Mouse (Mus musculus) limb, embryonic 12.5 days (tissue): ENCODE data around the gene Mgat5b. TPM values are rescaled to one million over a fixed set of nuclear protein-coding genes. Genes with fewer than 3 reads are reported as not detected.

Experiments used
- ATAC-seq: fragments of 200-750 bp; cut with Nextera tagmentation; 2 replicates; pipeline ENCODE4 v1.8.0; 2017; ENCODE audit warnings: low read depth, moderate TSS enrichment; ENCODE audit not compliant: insufficient number of reproducible peaks, insufficient read depth, low FRiP score, low TSS enrichment
- H3K27ac ChIP-seq: fragments of 300-500 bp; sonication (generic); 2 replicates; pipeline ENCODE4 v1.5.1; 2016; ENCODE audit warnings: mild to moderate bottlenecking, moderate library complexity
- H3K27me3 ChIP-seq: fragments of 300-500 bp; sonication (generic); 2 replicates; pipeline ENCODE4 v1.6.1; 2016; ENCODE audit warnings: mild to moderate bottlenecking, moderate library complexity
- H3K36me3 ChIP-seq: fragments of 300-500 bp; sonication (generic); 2 replicates; pipeline ENCODE4 v1.6.1; 2016; ENCODE audit warnings: mild to moderate bottlenecking, moderate library complexity
- H3K4me1 ChIP-seq: fragments of 300-500 bp; sonication (generic); replicated peaks from 2 replicates; pipeline ENCODE4 v1.6.1; 2016
- H3K4me2 ChIP-seq: fragments of 300-500 bp; sonication (generic); 2 replicates; pipeline ENCODE4 v1.6.1; 2016; ENCODE audit warnings: mild to moderate bottlenecking, moderate library complexity
- H3K4me3 ChIP-seq: fragments of 300-500 bp; sonication (generic); replicated peaks from 2 replicates; pipeline ENCODE4 v1.5.1; 2016; ENCODE audit warnings: mild to moderate bottlenecking
- H3K9ac ChIP-seq: fragments of 300-500 bp; sonication (generic); replicated peaks from 2 replicates; pipeline ENCODE4 v1.6.1; 2016; ENCODE audit warnings: mild to moderate bottlenecking, moderate library complexity
- H3K9me3 ChIP-seq: fragments of 300-500 bp; sonication (generic); 2 replicates; pipeline ENCODE4 v1.6.1; 2016; ENCODE audit warnings: mild to moderate bottlenecking, moderate library complexity
- WGBS: fragments of 180-500 bp; shearing (Covaris S2); methylation state at CpG from one replicate; pipeline ENCODE4 v1.1.7; 2016; 5-methylcytosine and 5-hydroxymethylcytosine counted together
- polyA plus RNA-seq: library from polyadenylated mRNA; unstranded; fragments of >200 nt; fragmentation: Nextera tagmentation; extraction: Ambion mirVana; gene quantifications from 2 replicates; pipeline ENCODE4 v1.2.1, GENCODE M21; 2016

Mgat5b gene
- polyA plus RNA-seq, 1 experiment from 2014 or later, result 2.0 TPM

- 0 out of 2 replicates have a peak, but pooled peaks cover 6% of the 10 kb centered on the region for H3K4me1 ChIP-seq
- peaks cover 5% of the 10 kb centered on the region; the same call in 1 of the 2 replicates for H3K27me3 ChIP-seq
- H3K36me3 ChIP-seq, result no peaks in the 10 kb centered on the region
- H3K9ac ChIP-seq, result no peak overlapping the region
- 88% methylated on average over 7 of the region's 7 CpGs for WGBS
- H3K4me3 ChIP-seq, result no peak overlapping the region
- H3K4me2 ChIP-seq, result no peak overlapping the region
- H3K9me3 ChIP-seq, result no peaks in the 10 kb centered on the region
- H3K27ac ChIP-seq, result no peak overlapping the region
- no peak for ATAC-seq
Observed at GRCm38 (mm10) chr11:116974341-116974740, 55.7 kb downstream of the Mgat5b start.

GRCm38 (mm10) chr11:116980313-116980712, 61.6 kb downstream of the Mgat5b start:
- WGBS, result 23% methylated on average over 5 of the region's 5 CpGs
- H3K4me2 ChIP-seq, result peak overlapping the region; percentile 8; the same call in 1 of the 2 replicates
- no peaks in the 10 kb centered on the region for H3K9me3 ChIP-seq
- peaks cover 19% of the 10 kb centered on the region for H3K4me1 ChIP-seq
- H3K36me3 ChIP-seq, result no peaks in the 10 kb centered on the region
- H3K27ac ChIP-seq, result peak overlapping the region; percentile 59
- no peak overlapping the region for H3K9ac ChIP-seq
- no peak overlapping the region for H3K4me3 ChIP-seq
- H3K27me3 ChIP-seq, result no peaks in the 10 kb centered on the region
- peak; percentile 56 for ATAC-seq

DNA sequence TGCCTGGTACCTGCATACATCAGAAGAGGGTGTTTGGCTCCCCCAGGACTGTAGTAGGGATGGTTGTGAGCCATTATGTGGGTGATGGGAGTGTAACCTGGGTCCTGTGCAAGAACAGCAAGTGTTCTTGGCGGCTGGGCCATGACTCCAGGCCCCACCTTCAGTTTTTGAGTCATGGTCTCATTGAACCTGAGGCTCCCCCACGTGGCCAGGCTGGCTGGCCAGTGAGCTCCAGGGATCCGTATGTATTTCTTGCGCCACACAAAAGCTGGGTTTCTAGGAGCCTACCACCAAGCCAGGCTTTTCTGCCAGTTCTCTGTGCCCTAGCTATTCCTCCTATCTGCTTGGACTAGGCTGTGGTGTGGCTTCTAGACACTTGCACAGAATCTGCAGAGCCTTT, 63.9 kb downstream of the Mgat5b start:
- Histone ChIP-seq H3K36me3 (no peaks in the 10 kb centered on the region), H3K4me2 (no peak overlapping the region), H3K9ac (no peak overlapping the region), H3K9me3 (no peaks in the 10 kb centered on the region), H3K27me3 (0 out of 2 replicates have a peak, but pooled peaks cover 4% of the 10 kb centered on the region), H3K4me3 (no peak overlapping the region), H3K4me1 (peaks cover 19% of the 10 kb centered on the region), H3K27ac (no peak overlapping the region)
- no peak for ATAC-seq
- WGBS, result 56% methylated on average over 4 of the region's 4 CpGs

DNA sequence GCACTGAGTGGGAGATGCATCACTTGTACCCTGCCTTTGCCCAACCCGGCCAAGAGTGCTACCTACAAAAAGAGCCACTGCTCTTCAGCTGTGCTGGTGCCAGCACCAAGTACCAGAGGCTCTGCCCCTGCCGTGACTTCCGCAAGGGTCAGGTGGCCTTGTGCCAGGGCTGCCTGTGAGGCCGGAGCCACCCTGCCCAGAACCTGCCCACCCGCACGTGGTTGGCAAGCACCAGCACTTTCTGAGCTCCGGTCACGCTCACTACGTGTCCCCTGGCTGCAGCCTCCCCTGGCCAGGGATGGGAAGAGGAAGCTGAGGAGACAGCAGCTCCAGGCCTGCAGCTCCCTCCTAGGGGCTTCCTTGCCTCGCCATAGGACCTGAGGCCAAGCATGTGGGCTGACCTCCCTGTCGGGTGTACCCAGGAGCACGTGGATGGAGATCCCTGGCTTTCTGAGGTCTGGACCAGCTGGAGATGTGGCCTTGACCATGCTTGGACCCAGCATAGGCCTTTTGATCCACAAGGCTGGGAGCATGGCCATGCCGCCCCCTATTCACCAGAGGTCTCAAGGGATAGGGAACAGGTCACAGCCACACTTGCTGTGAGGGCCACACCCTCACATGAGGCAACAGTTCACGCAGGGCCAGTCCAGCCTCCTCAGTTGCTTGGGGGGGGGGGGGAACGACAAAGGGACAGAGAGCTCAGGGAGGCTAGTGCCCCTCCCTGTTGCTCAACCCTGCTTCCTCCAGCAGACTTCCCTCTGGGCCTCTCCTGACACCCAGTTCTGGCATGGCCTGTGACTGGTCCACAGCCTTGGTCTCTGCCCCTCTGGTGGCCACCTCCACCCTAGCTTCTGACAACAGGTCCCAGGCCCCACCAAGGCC, 67.1 kb downstream of the Mgat5b start:
- H3K27ac ChIP-seq, result no peak overlapping the region
- H3K4me3 ChIP-seq, result no peak overlapping the region
- H3K9me3 ChIP-seq, result no peaks in the 10 kb centered on the region
- H3K4me2 ChIP-seq, result no peak overlapping the region
- H3K36me3 ChIP-seq, result no peaks in the 10 kb centered on the region
- peaks cover 15% of the 10 kb centered on the region for H3K4me1 ChIP-seq
- WGBS, result 77% methylated on average over 15 of the region's 15 CpGs
- ATAC-seq, result no peak
- no peak overlapping the region for H3K9ac ChIP-seq
- 0 out of 2 replicates have a peak, but pooled peaks cover 4% of the 10 kb centered on the region for H3K27me3 ChIP-seq

- 37% methylated on average over 8 of the region's 8 CpGs for WGBS
- no peak for ATAC-seq
- no peak overlapping the region for H3K27ac ChIP-seq
Observed at GRCm38 (mm10) chr11:116988131-116988530, 69.5 kb downstream of the Mgat5b start.

GRCm38 (mm10) chr11:116990231-116990630, 71.6 kb downstream of the Mgat5b start:
- no peaks in the 10 kb centered on the region for H3K36me3 ChIP-seq
- no peaks in the 10 kb centered on the region for H3K9me3 ChIP-seq
- 67% methylated on average over 7 of the region's 7 CpGs for WGBS
- H3K4me2 ChIP-seq, result no peak overlapping the region
- no peak for ATAC-seq
- H3K4me1 ChIP-seq, result peaks cover 10% of the 10 kb centered on the region
- H3K27ac ChIP-seq, result no peak overlapping the region
- H3K4me3 ChIP-seq, result no peak overlapping the region
- peaks cover 34% of the 10 kb centered on the region for H3K27me3 ChIP-seq
- H3K9ac ChIP-seq, result no peak overlapping the region

More at GRCm38 (mm10) chr11:116988131-116988530, 69.5 kb downstream of the Mgat5b start:
- no peak overlapping the region for H3K4me3 ChIP-seq
- H3K36me3 ChIP-seq, result no peaks in the 10 kb centered on the region
- H3K9me3 ChIP-seq, result no peaks in the 10 kb centered on the region
- peaks cover 10% of the 10 kb centered on the region for H3K4me1 ChIP-seq
- H3K4me2 ChIP-seq, result no peak overlapping the region
- H3K27me3 ChIP-seq, result peaks cover 13% of the 10 kb centered on the region
- H3K9ac ChIP-seq, result no peak overlapping the region

- no peak overlapping the region for H3K4me3 ChIP-seq
- peaks cover 10% of the 10 kb centered on the region for H3K4me1 ChIP-seq
- H3K9ac ChIP-seq, result no peak overlapping the region
- H3K27me3 ChIP-seq, result peaks cover 45% of the 10 kb centered on the region
- H3K4me2 ChIP-seq, result no peak overlapping the region
- no peak overlapping the region for H3K27ac ChIP-seq
- no peak for ATAC-seq
- no peaks in the 10 kb centered on the region for H3K9me3 ChIP-seq
- 65% methylated on average over 8 of the region's 8 CpGs for WGBS
- H3K36me3 ChIP-seq, result no peaks in the 10 kb centered on the region
Observed at GRCm38 (mm10) chr11:116991410-116991809, 72.7 kb downstream of the Mgat5b start.

DNA sequence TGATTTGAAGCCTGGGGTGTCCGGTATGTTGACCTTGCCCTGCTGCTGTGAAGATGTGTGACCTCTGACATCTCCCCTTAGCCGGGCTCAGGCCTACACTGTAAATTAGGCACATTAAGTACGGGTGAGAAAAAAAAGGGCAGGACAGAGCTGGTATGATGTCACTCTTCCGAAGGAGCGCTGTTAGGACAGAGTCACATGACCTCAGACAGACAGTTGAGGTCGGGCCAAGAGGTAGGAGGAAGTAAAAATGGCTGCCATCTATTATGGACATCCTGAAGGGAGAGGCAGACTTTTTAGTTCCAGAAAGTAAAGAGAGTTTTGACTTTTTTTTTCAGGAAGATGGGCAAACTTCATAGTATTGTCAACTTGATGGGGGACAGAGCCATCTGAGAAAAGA, 73.3 kb downstream of the Mgat5b start:
- peaks cover 50% of the 10 kb centered on the region for H3K27me3 ChIP-seq

DNA sequence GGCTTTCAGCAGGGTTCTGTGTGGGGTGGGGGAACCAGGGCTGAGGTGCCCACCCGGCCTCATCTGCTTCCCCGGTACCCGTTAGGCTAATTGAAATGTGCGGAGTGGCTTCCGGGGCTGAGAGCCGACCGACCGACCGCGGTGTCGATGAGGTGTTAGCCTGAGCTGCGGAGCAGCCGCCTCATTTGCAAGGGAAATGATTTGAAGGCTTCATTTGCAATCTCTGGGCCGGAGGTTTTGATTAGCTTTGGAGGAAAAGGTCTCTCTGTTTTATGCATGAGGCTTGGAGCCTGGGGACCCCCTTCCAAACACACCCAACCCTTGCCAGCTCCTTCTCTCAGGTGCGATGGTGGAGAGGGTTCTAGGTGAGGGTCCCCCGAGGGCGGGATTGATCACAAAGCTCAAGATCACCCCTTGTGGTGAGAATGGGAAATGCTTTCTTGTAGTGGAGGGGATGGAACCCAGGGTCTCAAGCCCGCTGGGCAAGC, 75.5 kb downstream of the Mgat5b start:
- no peak overlapping the region for H3K9ac ChIP-seq
- ATAC-seq, result no peak
- peak overlapping the region; percentile 31; the same call in 1 of the 2 replicates for H3K4me2 ChIP-seq

More for the DNA sequence above, 73.3 kb downstream of the Mgat5b start:
- no peak overlapping the region for H3K4me2 ChIP-seq
- ATAC-seq, result no peak
- H3K27ac ChIP-seq, result no peak overlapping the region
- H3K4me1 ChIP-seq, result peaks cover 10% of the 10 kb centered on the region
- H3K9me3 ChIP-seq, result no peaks in the 10 kb centered on the region
- 54% methylated on average over 6 of the region's 6 CpGs for WGBS
- H3K9ac ChIP-seq, result no peak overlapping the region
- H3K36me3 ChIP-seq, result no peaks in the 10 kb centered on the region
- H3K4me3 ChIP-seq, result no peak overlapping the region

DNA sequence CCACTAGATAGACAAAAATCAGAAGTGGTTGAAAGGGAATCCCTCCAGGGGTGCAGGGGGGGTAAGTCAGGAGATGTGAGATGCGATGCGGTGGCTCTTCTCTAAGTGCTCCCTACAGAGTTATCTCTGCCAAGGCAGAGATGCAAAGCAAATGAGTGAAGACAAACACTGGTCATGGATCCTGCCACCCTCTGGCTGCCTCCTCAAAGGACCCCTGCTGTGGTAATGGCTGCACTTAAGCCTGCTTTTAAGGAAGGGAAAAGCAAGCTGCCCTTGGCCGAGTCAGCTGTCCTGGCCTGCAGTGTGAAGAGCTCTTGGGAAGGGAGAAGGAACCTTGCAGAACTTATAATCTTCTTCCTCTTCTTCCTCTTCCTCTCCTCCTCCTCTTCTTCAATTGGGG, 78.3 kb downstream of the Mgat5b start:
- Histone ChIP-seq H3K4me2 (no peak overlapping the region), H3K36me3 (no peaks in the 10 kb centered on the region), H3K9me3 (no peaks in the 10 kb centered on the region), H3K27me3 (peaks cover 64% of the 10 kb centered on the region), H3K9ac (no peak overlapping the region), H3K4me1 (no peaks in the 10 kb centered on the region), H3K27ac (no peak overlapping the region), H3K4me3 (no peak overlapping the region)
- no peak for ATAC-seq
- WGBS, result 23% methylated on average over 3 of the region's 3 CpGs

More for the DNA sequence above, 75.5 kb downstream of the Mgat5b start:
- Histone ChIP-seq H3K27me3 (peaks cover 59% of the 10 kb centered on the region), H3K9me3 (no peaks in the 10 kb centered on the region), H3K4me1 (no peaks in the 10 kb centered on the region; the same call in 1 of the 2 replicates), H3K27ac (no peak overlapping the region), H3K4me3 (peak overlapping the region; percentile 8; the same call in 1 of the 2 replicates), H3K36me3 (no peaks in the 10 kb centered on the region)
- 3% methylated on average over 18 of the region's 18 CpGs for WGBS

DNA sequence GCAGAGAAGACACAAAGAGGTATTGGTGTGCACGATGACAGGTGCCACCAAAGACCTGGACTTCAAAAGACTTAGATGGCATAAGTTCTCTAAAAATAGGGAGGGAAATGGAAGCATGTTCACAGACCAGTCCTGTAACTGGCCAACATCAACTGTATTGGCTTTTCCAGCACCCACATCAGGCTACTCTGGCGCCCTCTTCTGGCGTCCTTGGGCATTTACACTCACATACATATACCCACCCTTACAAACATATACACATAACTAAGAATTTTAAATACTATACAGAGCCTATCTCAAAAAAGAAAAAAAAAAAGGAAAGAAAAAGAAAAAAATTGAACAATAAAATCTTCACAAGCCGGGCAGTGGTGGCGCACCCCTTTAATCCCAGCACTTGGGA, 80.3 kb downstream of the Mgat5b start:
- H3K4me2 ChIP-seq, result no peak overlapping the region
- H3K9me3 ChIP-seq, result no peaks in the 10 kb centered on the region
- H3K27ac ChIP-seq, result no peak overlapping the region
- WGBS, result 92% methylated on average over 5 of the region's 5 CpGs
- H3K9ac ChIP-seq, result no peak overlapping the region
- no peak for ATAC-seq
- peaks cover 51% of the 10 kb centered on the region for H3K27me3 ChIP-seq
- no peaks in the 10 kb centered on the region for H3K36me3 ChIP-seq
- H3K4me1 ChIP-seq, result peaks cover 7% of the 10 kb centered on the region; the same call in 1 of the 2 replicates
- H3K4me3 ChIP-seq, result no peak overlapping the region
